Mouse (Mus musculus) left cerebral cortex, adult 9 months (tissue): ENCODE results near the gene Top2a.

Source experiments
- DNase-seq, 2 experiments: peaks; one replicate each; pipeline ENCODE4 v3.0.0; 2022; ENCODE audit warnings: low spot score in 2 of 2

Gene Top2a

GRCm38 (mm10) chr11:98964616-98965415, 59.2 kb downstream of the Top2a start:
- DNase-seq, result no peak

- DNase-seq, result no peak
Observed at GRCm38 (mm10) chr11:98964201-98964615, 59.8 kb downstream of the Top2a start.

GRCm38 (mm10) chr11:98963191-98964021, 60.6 kb downstream of the Top2a start:
- no peak for DNase-seq

- DNase-seq, result no peak
Observed at GRCm38 (mm10) chr11:98962421-98963095, 61.4 kb downstream of the Top2a start.

- DNase-seq, result no peak
Observed at GRCm38 (mm10) chr11:98961766-98962165, 62.2 kb downstream of the Top2a start.

- DNase-seq, result no peak
Observed at GRCm38 (mm10) chr11:98961051-98961592, 62.9 kb downstream of the Top2a start.

GRCm38 (mm10) chr11:98960313-98960906, 63.6 kb downstream of the Top2a start:
- no peak for DNase-seq

- no peak for DNase-seq
Observed at GRCm38 (mm10) chr11:98959437-98960312, 64.3 kb downstream of the Top2a start.

GRCm38 (mm10) chr11:98956340-98956739, 67.6 kb downstream of the Top2a start:
- DNase-seq, result no peak

GRCm38 (mm10) chr11:98955707-98956235, 68.2 kb downstream of the Top2a start:
- no peak for DNase-seq

GRCm38 (mm10) chr11:98954801-98955706, 68.9 kb downstream of the Top2a start:
- no peak for DNase-seq

GRCm38 (mm10) chr11:98954373-98954772, 69.6 kb downstream of the Top2a start:
- no peak for DNase-seq

- no peak for DNase-seq
Observed at GRCm38 (mm10) chr11:98953835-98954320, 70.1 kb downstream of the Top2a start.

- DNase-seq, result no peak
Observed at GRCm38 (mm10) chr11:98953361-98953760, 70.6 kb downstream of the Top2a start.

GRCm38 (mm10) chr11:98952736-98953135, 71.3 kb downstream of the Top2a start:
- no peak for DNase-seq

GRCm38 (mm10) chr11:98952111-98952510, 71.9 kb downstream of the Top2a start:
- DNase-seq, result no peak

- DNase-seq, result no peak
Observed at GRCm38 (mm10) chr11:98951026-98951906, 72.7 kb downstream of the Top2a start.

- DNase-seq, result no peak
Observed at GRCm38 (mm10) chr11:98950484-98950883, 73.5 kb downstream of the Top2a start.
